Mouse (Mus musculus) testis, adult 2 months (tissue): Measurements from ENCODE around the gene Grk1.

ENCODE experiments used
- CTCF ChIP-seq: fragments of 200-500 bp; IDR thresholded peaks from 2 replicates; pipeline ENCODE4 v1.5.1; 2012; ENCODE audit warnings: low read depth, mild to moderate bottlenecking, inconsistent platforms, low read length, moderate library complexity; ENCODE audit not compliant: control insufficient read depth, insufficient read depth, insufficient replicate concordance
- POLR2A ChIP-seq: fragments of 200-500 bp; IDR thresholded peaks from 2 replicates; pipeline ENCODE4 v1.6.1; 2012; ENCODE audit warnings: low read depth, mild to moderate bottlenecking, inconsistent platforms, low read length, moderate library complexity; ENCODE audit not compliant: control insufficient read depth

GRCm38 (mm10) chr8:13411597-13411996 lies 6.7 kb downstream of the Grk1 start:
- TF ChIP-seq CTCF (peak; percentile 88), POLR2A (no peak)
